Mouse (Mus musculus): Measurements from ENCODE around the gene Galnt17. TPM values are rescaled to one million over a fixed set of nuclear protein-coding genes. Genes with fewer than 3 reads are reported as not detected.

The Galnt17 gene
- polyA plus RNA-seq, 1 experiment from 2014 or later, result 0.29 TPM

GRCm38 (mm10) chr5:130869869-130870268 is 438.4 kb downstream of the Galnt17 start:
- Histone ChIP-seq H3K9me3 (ENCODE audit: control insufficient read depth) (no peaks in the 10 kb centered on the region), H3K27me3 (replicated peaks; ENCODE audit: control insufficient read depth, insufficient read depth, low read length) (no peaks in the 10 kb centered on the region), H3K4me3 (ENCODE audit: low read depth, low read length) (no peak overlapping the region), H3K4me1 (replicated peaks; ENCODE audit: control insufficient read depth, insufficient read depth, low read length) (no peaks in the 10 kb centered on the region), H3K4me2 (replicated peaks; ENCODE audit: low read depth) (no peak overlapping the region), H3K27ac (ENCODE audit: low read depth, low read length) (no peak overlapping the region), H3K9ac (ENCODE audit: low read depth, low read length) (no peak overlapping the region), H3K36me3 (ENCODE audit: control insufficient read depth, insufficient read depth) (no peaks in the 10 kb centered on the region)
- WGBS, result 89% methylated on average over 1 of the region's 1 CpGs
- no peak for ATAC-seq
- peak; percentile 44 for TF ChIP-seq CTCF (IDR thresholded peaks at IDR 0.05; ENCODE audit: low read depth)

GRCm38 (mm10) chr5:130862302-130862701 is 446.0 kb downstream of the Galnt17 start:
- no peaks in the 10 kb centered on the region for H3K36me3 ChIP-seq (ENCODE audit: control insufficient read depth, insufficient read depth)
- no peaks in the 10 kb centered on the region for H3K9me3 ChIP-seq (ENCODE audit: control insufficient read depth)
- no peak overlapping the region for H3K4me2 ChIP-seq (replicated peaks; ENCODE audit: low read depth)
- no peak for ATAC-seq
- no peak overlapping the region for H3K9ac ChIP-seq (ENCODE audit: low read depth, low read length)
- no peaks in the 10 kb centered on the region for H3K4me1 ChIP-seq (replicated peaks; ENCODE audit: control insufficient read depth, insufficient read depth, low read length)
- 56% methylated on average over 5 of the region's 5 CpGs for WGBS
- peak; percentile 67 for TF ChIP-seq CTCF (IDR thresholded peaks at IDR 0.05; ENCODE audit: low read depth)
- no peaks in the 10 kb centered on the region for H3K27me3 ChIP-seq (replicated peaks; ENCODE audit: control insufficient read depth, insufficient read depth, low read length)
- no peak overlapping the region for H3K4me3 ChIP-seq (ENCODE audit: low read depth, low read length)
- no peak overlapping the region for H3K27ac ChIP-seq (ENCODE audit: low read depth, low read length)

- TF ChIP-seq CTCF (IDR thresholded peaks at IDR 0.05; ENCODE audit: low read depth), result peak; percentile 56
- ATAC-seq, result no peak
- Histone ChIP-seq H3K27ac (ENCODE audit: low read depth, low read length) (no peak overlapping the region), H3K9me3 (ENCODE audit: control insufficient read depth) (no peaks in the 10 kb centered on the region), H3K9ac (ENCODE audit: low read depth, low read length) (no peak overlapping the region), H3K4me3 (ENCODE audit: low read depth, low read length) (no peak overlapping the region), H3K27me3 (replicated peaks; ENCODE audit: control insufficient read depth, insufficient read depth, low read length) (no peaks in the 10 kb centered on the region), H3K4me2 (replicated peaks; ENCODE audit: low read depth) (no peak overlapping the region), H3K4me1 (replicated peaks; ENCODE audit: control insufficient read depth, insufficient read depth, low read length) (no peaks in the 10 kb centered on the region), H3K36me3 (ENCODE audit: control insufficient read depth, insufficient read depth) (no peaks in the 10 kb centered on the region)
- 40% methylated on average over 6 of the region's 6 CpGs for WGBS
Measured at GRCm38 (mm10) chr5:130859736-130860135, 448.6 kb downstream of the Galnt17 start.

GRCm38 (mm10) chr5:130858706-130859105 is 449.6 kb downstream of the Galnt17 start:
- Histone ChIP-seq H3K27ac (ENCODE audit: low read depth, low read length) (no peak overlapping the region), H3K27me3 (replicated peaks; ENCODE audit: control insufficient read depth, insufficient read depth, low read length) (no peaks in the 10 kb centered on the region), H3K9me3 (ENCODE audit: control insufficient read depth) (no peaks in the 10 kb centered on the region), H3K9ac (ENCODE audit: low read depth, low read length) (no peak overlapping the region), H3K36me3 (ENCODE audit: control insufficient read depth, insufficient read depth) (no peaks in the 10 kb centered on the region), H3K4me2 (replicated peaks; ENCODE audit: low read depth) (no peak overlapping the region), H3K4me3 (ENCODE audit: low read depth, low read length) (no peak overlapping the region), H3K4me1 (replicated peaks; ENCODE audit: control insufficient read depth, insufficient read depth, low read length) (no peaks in the 10 kb centered on the region)
- TF ChIP-seq CTCF (IDR thresholded peaks at IDR 0.05; ENCODE audit: low read depth), result no peak
- WGBS, result 52% methylated on average over 3 of the region's 3 CpGs
- peak; percentile 75 for ATAC-seq

- TF ChIP-seq CTCF (IDR thresholded peaks at IDR 0.05; ENCODE audit: low read depth), result peak; percentile 82
- H3K9me3 ChIP-seq (ENCODE audit: control insufficient read depth), result no peaks in the 10 kb centered on the region
- WGBS, result 24% methylated on average over 8 of the region's 8 CpGs
- H3K27me3 ChIP-seq (replicated peaks; ENCODE audit: control insufficient read depth, insufficient read depth, low read length), result no peaks in the 10 kb centered on the region
- H3K9ac ChIP-seq (ENCODE audit: low read depth, low read length), result no peak overlapping the region
- no peak overlapping the region; the same call in 1 of the 2 replicates for H3K27ac ChIP-seq (ENCODE audit: low read depth, low read length)
- H3K4me1 ChIP-seq (replicated peaks; ENCODE audit: control insufficient read depth, insufficient read depth, low read length), result no peaks in the 10 kb centered on the region
- H3K4me3 ChIP-seq (ENCODE audit: low read depth, low read length), result no peak overlapping the region
- ATAC-seq, result 0 out of 2 replicates have a peak, but pooled peaks have one; percentile 32
- H3K4me2 ChIP-seq (replicated peaks; ENCODE audit: low read depth), result no peak overlapping the region
- no peaks in the 10 kb centered on the region for H3K36me3 ChIP-seq (ENCODE audit: control insufficient read depth, insufficient read depth)
Measured at GRCm38 (mm10) chr5:130858148-130858547, 450.1 kb downstream of the Galnt17 start.

- no peaks in the 10 kb centered on the region for H3K9me3 ChIP-seq (ENCODE audit: control insufficient read depth)
- H3K36me3 ChIP-seq (ENCODE audit: control insufficient read depth, insufficient read depth), result no peaks in the 10 kb centered on the region
- TF ChIP-seq CTCF (IDR thresholded peaks at IDR 0.05; ENCODE audit: low read depth), result no peak
- no peaks in the 10 kb centered on the region for H3K4me1 ChIP-seq (replicated peaks; ENCODE audit: control insufficient read depth, insufficient read depth, low read length)
- H3K4me3 ChIP-seq (ENCODE audit: low read depth, low read length), result no peak overlapping the region
- no peak for ATAC-seq
- H3K27me3 ChIP-seq (replicated peaks; ENCODE audit: control insufficient read depth, insufficient read depth, low read length), result no peaks in the 10 kb centered on the region
- no peak overlapping the region for H3K4me2 ChIP-seq (replicated peaks; ENCODE audit: low read depth)
- H3K27ac ChIP-seq (ENCODE audit: low read depth, low read length), result no peak overlapping the region
- 76% methylated on average over 7 of the region's 7 CpGs for WGBS
- H3K9ac ChIP-seq (ENCODE audit: low read depth, low read length), result no peak overlapping the region
Measured at GRCm38 (mm10) chr5:130854430-130854829, 453.9 kb downstream of the Galnt17 start.

- peak; percentile 100 for TF ChIP-seq CTCF (IDR thresholded peaks at IDR 0.05; ENCODE audit: low read depth)
- ATAC-seq, result peak; percentile 50; the same call in 1 of the 2 replicates
- 1% methylated on average over 10 of the region's 10 CpGs for WGBS
- no peak overlapping the region for H3K27ac ChIP-seq (ENCODE audit: low read depth, low read length)
- no peaks in the 10 kb centered on the region for H3K27me3 ChIP-seq (replicated peaks; ENCODE audit: control insufficient read depth, insufficient read depth, low read length)
- no peaks in the 10 kb centered on the region for H3K9me3 ChIP-seq (ENCODE audit: control insufficient read depth)
- no peak overlapping the region for H3K4me3 ChIP-seq (ENCODE audit: low read depth, low read length)
- no peaks in the 10 kb centered on the region for H3K4me1 ChIP-seq (replicated peaks; ENCODE audit: control insufficient read depth, insufficient read depth, low read length)
- H3K36me3 ChIP-seq (ENCODE audit: control insufficient read depth, insufficient read depth), result no peaks in the 10 kb centered on the region
- H3K9ac ChIP-seq (ENCODE audit: low read depth, low read length), result no peak overlapping the region
- H3K4me2 ChIP-seq (replicated peaks; ENCODE audit: low read depth), result no peak overlapping the region
Measured at GRCm38 (mm10) chr5:130853371-130853770, 454.9 kb downstream of the Galnt17 start.

Measured in intestine, postnatal 0 days (tissue).